Mouse (Mus musculus): ENCODE measurements around the gene Gm14214. TPM values are rescaled to one million over a fixed set of nuclear protein-coding genes. Genes with fewer than 3 reads are reported as not detected.

Gm14214 gene
- not detected for total RNA-seq (2023)

DNA sequence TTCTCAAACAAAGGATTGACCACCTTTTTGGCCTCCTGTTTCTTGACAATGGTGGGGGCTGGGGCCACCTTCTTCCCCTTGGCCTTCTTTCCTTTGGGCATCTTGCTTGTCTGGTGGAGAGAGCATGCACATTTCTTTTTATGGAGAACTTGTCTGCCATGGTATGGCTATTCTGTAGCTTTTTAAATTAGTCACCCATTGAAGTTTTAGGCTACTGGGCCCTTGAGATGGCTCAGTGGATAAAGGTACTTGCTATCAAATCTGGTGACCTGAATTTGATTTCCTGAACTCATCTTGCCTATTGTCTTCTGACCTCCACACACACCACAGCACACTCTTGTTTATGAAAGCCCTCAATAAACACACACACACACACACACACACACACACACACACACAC lies at the start of gene Gm14214:
Gene Gm14214, minus strand, starts transcription at position 101 of the 400 bp plus-strand sequence.

DNA sequence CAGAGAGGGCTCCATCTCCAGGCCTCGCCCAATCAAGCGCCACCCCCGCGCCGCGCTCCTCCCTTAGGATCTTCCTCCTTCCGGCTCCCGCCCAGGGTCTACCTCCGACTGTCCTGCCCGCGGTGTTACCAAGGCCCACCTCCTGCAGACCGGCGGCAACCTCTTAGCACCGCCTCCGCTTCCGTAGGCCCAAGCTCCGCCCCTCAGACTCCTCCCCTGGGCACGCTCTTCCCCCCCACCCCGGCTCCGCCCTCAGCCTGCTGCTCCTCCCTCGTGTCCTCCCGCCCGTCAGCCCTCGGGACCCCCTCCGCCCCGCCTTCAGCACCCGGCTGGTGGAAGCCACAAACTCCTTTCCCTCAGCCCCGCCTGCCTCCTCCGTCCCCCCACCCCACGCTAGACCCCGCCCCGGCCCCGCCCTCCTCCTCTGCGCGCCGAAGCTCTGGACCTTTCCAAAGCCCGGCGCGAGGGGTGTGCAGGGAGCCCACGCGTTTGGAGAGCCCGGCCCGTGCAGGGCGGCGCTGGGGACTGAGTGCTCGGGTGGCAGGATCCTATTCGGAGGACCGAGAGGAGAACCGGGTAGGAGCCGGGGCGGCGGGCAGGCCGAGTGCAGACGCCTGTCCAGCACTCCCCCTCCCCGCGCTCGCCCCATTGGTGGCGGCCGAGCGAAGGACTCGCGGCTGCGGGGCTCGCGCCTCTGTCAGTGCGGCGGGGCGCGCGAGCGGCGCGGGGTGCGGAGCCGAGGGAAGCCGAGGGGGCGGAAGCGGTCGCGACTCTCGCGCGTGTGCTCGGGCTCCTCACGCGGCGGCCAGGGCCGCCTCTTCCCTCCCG lies 21.0 kb upstream of the Gm14214 start, which contains the start of the genes Raly and a:
Gene Raly, plus strand, starts transcription at position 441 of the 828 bp plus-strand sequence.
Gene a, plus strand, starts transcription at position 747 of the 828 bp plus-strand sequence.

Other genes starting within 250 kb of the Gm14214 start
- gene 1700003F12Rik, start 222.9 kb downstream of the Gm14214 start, total RNA-seq (2023) = 1 to 10 TPM; 1.5 to 1.7 TPM
- gene Actl10, start 218.3 kb downstream of the Gm14214 start, total RNA-seq (2023) = 1 to 10 TPM in 1 of 2 experiments, under 1 TPM in 1; 0.84 to 1.6 TPM
- gene Necab3, start 211.1 kb downstream of the Gm14214 start, total RNA-seq (2023) = 1 to 10 TPM in 1 of 2 experiments, not detected in 1; 1.5 TPM
- gene E2f1, start 200.1 kb downstream of the Gm14214 start, total RNA-seq (2023) = 1 to 10 TPM; 4.4 to 5.0 TPM
- gene Pxmp4, start 166.3 kb downstream of the Gm14214 start, total RNA-seq (2023) = 10 to 100 TPM; 10.2 to 13.7 TPM
- 1 to 10 TPM; 8.4 to 9.8 TPM for gene Zfp341, start 156.7 kb downstream of the Gm14214 start, total RNA-seq (2023)
- not detected for gene 4930519P11Rik, start 156.6 kb downstream of the Gm14214 start, total RNA-seq (2023)
- gene Chmp4b, start 118.3 kb downstream of the Gm14214 start, total RNA-seq (2023) = 100 to 1,000 TPM; 111 to 121 TPM
- gene Raly, start 21.1 kb upstream of the Gm14214 start, total RNA-seq (2023) = 100 to 1,000 TPM; 153 to 163 TPM
- not detected for gene a, start 21.4 kb upstream of the Gm14214 start, total RNA-seq (2023)
- gene Eif2s2, start 122.9 kb upstream of the Gm14214 start, total RNA-seq (2023) = 10 to 100 TPM; 84.5 to 86.1 TPM
- under 1 TPM in 1 of 2 experiments, not detected in 1; 0.20 TPM for gene Gm14226, start 248.2 kb upstream of the Gm14214 start, total RNA-seq (2023)